Mouse (Mus musculus) frontal cortex, postnatal 36 days (tissue): ENCODE measurements at regions not wholly inside any gene's neighbourhood (a gene's known extent, or its start where the extent isn't known, plus 50 kb on each side); places are given as distances from the start of the nearest gene placed in this dataset.
"Not testable (repeated sequence)": the region's sequence is repeated elsewhere in the genome, so short reads cannot be mapped to it uniquely, and the experiment has no call there.

Source experiments
- DNase-seq, 2 experiments: peaks; one replicate each; pipeline ENCODE4 v3.0.0; 2022; ENCODE audit warnings: low spot score in 2 of 2

GRCm38 (mm10) chr8:126081279-126081678, 86.3 kb downstream of the Kcnk1 start:
- peak in 1 of 2 experiments; percentile 17 for DNase-seq

GRCm38 (mm10) chr8:126082827-126083226, 87.9 kb downstream of the Kcnk1 start:
- no peak for DNase-seq

- DNase-seq, result no peak
Measured at GRCm38 (mm10) chr8:126090772-126091171, 95.8 kb downstream of the Kcnk1 start.

GRCm38 (mm10) chr8:126094005-126094404, 99.0 kb downstream of the Kcnk1 start:
- DNase-seq, result no peak

- DNase-seq, result peak in 1 of 2 experiments; percentile 14
Measured at GRCm38 (mm10) chr8:126096056-126096455, 101.1 kb downstream of the Kcnk1 start.

- DNase-seq, result peak; percentile 35 to 40
Measured at GRCm38 (mm10) chr8:126096636-126097170, 101.7 kb downstream of the Kcnk1 start.

- DNase-seq, result no peak
Measured at GRCm38 (mm10) chr8:126098886-126099285, 103.9 kb downstream of the Kcnk1 start.

- DNase-seq, result no peak
Measured at GRCm38 (mm10) chr8:126099889-126100288, 104.9 kb downstream of the Kcnk1 start.

- DNase-seq, result peak; percentile 22 to 33
Measured at GRCm38 (mm10) chr8:126105043-126105442, 110.1 kb downstream of the Kcnk1 start.

- no peak for DNase-seq
Measured at GRCm38 (mm10) chr8:126126041-126126440, 131.1 kb downstream of the Kcnk1 start.

- no peak for DNase-seq
Measured at GRCm38 (mm10) chr8:126132076-126132475, 137.1 kb downstream of the Kcnk1 start.

- not testable (repeated sequence) for DNase-seq
Measured at GRCm38 (mm10) chr8:126132918-126133317, 137.9 kb downstream of the Kcnk1 start.

- no peak for DNase-seq
Measured at GRCm38 (mm10) chr8:126135100-126135499, 140.1 kb downstream of the Kcnk1 start.

- DNase-seq, result no peak
Measured at GRCm38 (mm10) chr8:126135573-126135972, 140.6 kb downstream of the Kcnk1 start.

GRCm38 (mm10) chr8:126136946-126137345, 142.0 kb downstream of the Kcnk1 start:
- DNase-seq, result no peak

- DNase-seq, result no peak
Measured at GRCm38 (mm10) chr8:126137452-126137851, 142.5 kb downstream of the Kcnk1 start.

GRCm38 (mm10) chr8:126138645-126139545, 143.9 kb downstream of the Kcnk1 start:
- DNase-seq, result peak; percentile 18 to 24

- DNase-seq, result no peak
Measured at GRCm38 (mm10) chr8:126139546-126139870, 144.5 kb downstream of the Kcnk1 start.

GRCm38 (mm10) chr8:126140998-126141397, 146.0 kb downstream of the Kcnk1 start:
- no peak for DNase-seq

GRCm38 (mm10) chr8:126151527-126151926, 146.8 kb upstream of the Slc35f3 start:
- DNase-seq, result no peak

- DNase-seq, result no peak
Measured at GRCm38 (mm10) chr8:126153955-126154354, 144.4 kb upstream of the Slc35f3 start.

GRCm38 (mm10) chr8:126157452-126158185, 140.7 kb upstream of the Slc35f3 start:
- no peak for DNase-seq

GRCm38 (mm10) chr8:126159485-126159884, 138.9 kb upstream of the Slc35f3 start:
- no peak for DNase-seq
